Comparison of ENCODE assay signal across 27 mouse cellular contexts in genomic region chr8:117605201-117605600, GRCm38 (mm10).
DNase-seq lines count a peak whose midpoint lies in the region; ATAC-seq and TF ChIP-seq lines count a peak whose summit lies in the region.
"Had no signal": no experiment of that assay in that cellular context is flagged by ENCODE, and none has a peak within 500 bp of the region (broad histone marks: within the 10 kb centered on the region; RNA-seq: fewer than 3 reads in every experiment).

No protein-coding gene starts in this region.

- peak; percentile 34; the same call in 1 of the 2 replicates for ATAC-seq in hindbrain, embryonic 15.5 days (ENCODE audit: low FRiP score, low read depth)
- ATAC-seq in hindbrain, embryonic 13.5 days (ENCODE audit: low FRiP score): no peak
- no peak for ATAC-seq in lung, postnatal 0 days
- ATAC-seq: activated CD4-positive, CD25-positive, alpha-beta regulatory T cell, adult 4 months; forebrain, embryonic 15.5 days; intestine, embryonic 16.5 days had no signal

- H3K4me1 ChIP-seq in hindbrain, embryonic 15.5 days (replicated peaks): no peaks in the 10 kb centered on the region
- no peaks in the 10 kb centered on the region for H3K4me1 ChIP-seq in hindbrain, embryonic 13.5 days (replicated peaks)
- no peaks in the 10 kb centered on the region for H3K4me1 ChIP-seq in lung, postnatal 0 days (ENCODE audit: insufficient read depth, low read depth, low read length)
- H3K4me1 ChIP-seq: embryonic facial prominence, embryonic 12.5 days; forebrain, embryonic 15.5 days; heart, embryonic 12.5 days had no signal

- H3K27ac ChIP-seq in hindbrain, embryonic 15.5 days (replicated peaks): no peak overlapping the region
- H3K27ac ChIP-seq in hindbrain, embryonic 13.5 days: no peak overlapping the region
- H3K27ac ChIP-seq in lung, postnatal 0 days (ENCODE audit: low read length): no peak overlapping the region
- H3K27ac ChIP-seq: embryonic facial prominence, embryonic 12.5 days; forebrain, embryonic 15.5 days; kidney, postnatal 0 days; liver, embryonic 14.5 days had no signal

- 86% methylated on average over 8 of the region's 8 CpGs for WGBS in hindbrain, embryonic 15.5 days
- 90% methylated on average over 8 of the region's 8 CpGs for WGBS in hindbrain, embryonic 13.5 days
- WGBS in lung, postnatal 0 days: 89% methylated on average over 8 of the region's 8 CpGs

- no peaks in the 10 kb centered on the region for H3K9me3 ChIP-seq in hindbrain, embryonic 15.5 days
- H3K9me3 ChIP-seq in hindbrain, embryonic 13.5 days: no peaks in the 10 kb centered on the region
- H3K9me3 ChIP-seq in lung, postnatal 0 days (ENCODE audit: low read length): no peaks in the 10 kb centered on the region
- H3K9me3 ChIP-seq: embryonic facial prominence, embryonic 12.5 days; forebrain, embryonic 15.5 days; heart, embryonic 12.5 days had no signal

- no peak overlapping the region for H3K4me2 ChIP-seq in hindbrain, embryonic 15.5 days
- no peak overlapping the region for H3K4me2 ChIP-seq in hindbrain, embryonic 13.5 days
- no peak overlapping the region for H3K4me2 ChIP-seq in lung, postnatal 0 days (replicated peaks; ENCODE audit: low read depth, low read length)
- H3K4me2 ChIP-seq: embryonic facial prominence, embryonic 12.5 days; forebrain, embryonic 15.5 days; heart, embryonic 12.5 days had no signal

- H3K9ac ChIP-seq in hindbrain, embryonic 15.5 days: no peak overlapping the region
- H3K9ac ChIP-seq in hindbrain, embryonic 13.5 days: no peak overlapping the region
- no peak overlapping the region for H3K9ac ChIP-seq in lung, postnatal 0 days (replicated peaks; ENCODE audit: low read depth)
- H3K9ac ChIP-seq: embryonic facial prominence, embryonic 12.5 days; forebrain, embryonic 15.5 days; heart, embryonic 12.5 days; liver, embryonic 14.5 days had no signal

- no peaks in the 10 kb centered on the region for H3K27me3 ChIP-seq in hindbrain, embryonic 15.5 days
- no peaks in the 10 kb centered on the region for H3K27me3 ChIP-seq in hindbrain, embryonic 13.5 days
- H3K27me3 ChIP-seq in lung, postnatal 0 days (replicated peaks; ENCODE audit: insufficient read depth, low read length): no peaks in the 10 kb centered on the region
- H3K27me3 ChIP-seq: embryonic facial prominence, embryonic 12.5 days; forebrain, embryonic 15.5 days; heart, embryonic 12.5 days had no signal

- TF ChIP-seq CTCF in lung, postnatal 0 days (IDR thresholded peaks at IDR 0.05): no peak

- peak; percentile 18 for DNase-seq in ZHBTc4 (ENCODE audit: low read depth, low spot score)
- DNase-seq in cerebellum, adult 8-10 months: peak; percentile 50
- DNase-seq in cerebellum, postnatal 25 days: peak; percentile 60 to 74
- DNase-seq in MN1 (ENCODE audit: low spot score): no peak
- no peak for DNase-seq in lung, postnatal 0 days (ENCODE audit: low spot score)
- DNase-seq: adrenal gland, adult 8-10 months; embryo, embryonic 11 days; gastrocnemius, postnatal 25 days; heart, adult 18-20 months; kidney, adult 8-10 months; layer of hippocampus, postnatal 36 days; liver; lung, adult 2 months; lung, postnatal 14 days; right cerebral cortex, adult 18-20 months; right cerebral cortex, postnatal 4 days; thymus, adult 2 months; thymus, postnatal 36 days had no signal

- TF ChIP-seq EP300 in lung, postnatal 0 days (IDR thresholded peaks at IDR 0.05): no peak

- H3K4me3 ChIP-seq in hindbrain, embryonic 15.5 days: no peak overlapping the region
- H3K4me3 ChIP-seq in hindbrain, embryonic 13.5 days: no peak overlapping the region
- H3K4me3 ChIP-seq in lung, postnatal 0 days (ENCODE audit: low read depth, low read length): no peak overlapping the region
- H3K4me3 ChIP-seq: embryonic facial prominence, embryonic 12.5 days; forebrain, embryonic 15.5 days; heart, embryonic 12.5 days had no signal

- H3K36me3 ChIP-seq in hindbrain, embryonic 15.5 days: no peaks in the 10 kb centered on the region
- no peaks in the 10 kb centered on the region for H3K36me3 ChIP-seq in hindbrain, embryonic 13.5 days
- H3K36me3 ChIP-seq in lung, postnatal 0 days (ENCODE audit: insufficient read depth, low read length): no peaks in the 10 kb centered on the region
- H3K36me3 ChIP-seq: embryonic facial prominence, embryonic 12.5 days; forebrain, embryonic 15.5 days; heart, embryonic 12.5 days had no signal

Comparison
In these comparisons a context has a peak if more than half of its experiments do, and no peak if none do; other contexts are left out.
1. DNase-seq: peak in ZHBTc4 (single experiment), cerebellum, adult 8-10 months (single experiment) and cerebellum, postnatal 25 days (2 of 2); none in MN1 (single experiment) and lung, postnatal 0 days (single experiment).